8 mouse cellular contexts compared by ENCODE assay signal in the genomic region with DNA sequence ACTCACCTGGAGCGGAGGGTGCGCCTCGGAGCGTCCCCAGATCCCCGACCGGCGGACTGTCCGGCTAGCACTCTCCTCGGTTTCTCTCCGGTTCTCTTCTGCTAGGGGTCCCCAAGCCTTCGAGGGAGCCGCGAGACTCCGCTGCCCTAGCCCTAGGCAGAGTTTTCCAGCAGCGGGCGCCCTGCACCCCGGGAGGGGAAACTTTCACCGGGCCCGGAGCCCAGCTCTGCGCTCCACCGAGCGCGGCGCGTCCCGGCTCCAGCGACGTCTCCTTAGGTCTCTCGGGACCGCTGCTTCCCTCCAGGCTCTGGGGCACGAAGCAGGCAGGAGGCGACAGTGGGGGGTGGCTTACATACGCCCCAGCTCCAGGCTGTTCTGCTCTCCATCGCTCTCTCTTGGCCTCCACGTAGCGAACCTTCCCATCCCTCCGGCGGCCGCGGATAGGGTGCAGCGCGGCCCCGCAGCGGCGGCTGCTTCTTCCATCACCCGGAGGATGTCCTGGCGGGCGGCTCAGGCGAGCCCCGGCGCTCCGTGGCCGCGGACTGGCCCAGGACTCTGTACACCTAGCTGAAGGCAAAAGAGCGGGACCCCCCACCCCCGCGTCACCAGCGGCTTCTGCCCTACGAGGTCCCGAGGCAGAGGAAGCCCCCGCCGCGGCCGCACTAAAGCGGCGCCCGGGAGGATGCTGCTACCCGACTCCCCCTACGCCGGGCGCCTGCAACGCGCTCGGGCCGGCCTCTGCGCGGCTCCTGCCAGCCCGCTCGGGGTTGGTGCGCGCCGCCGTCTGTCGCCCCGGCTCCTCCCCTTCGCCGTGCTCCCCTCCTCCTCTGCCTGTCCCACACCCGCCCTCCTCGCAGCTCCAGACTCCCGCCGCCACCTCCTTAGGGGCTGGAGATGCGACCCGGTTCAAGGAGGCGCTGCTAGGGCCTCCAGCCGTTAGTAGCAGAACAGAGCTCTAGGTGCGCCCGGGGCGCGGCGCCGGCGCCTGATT. TPM values are rescaled to one million over a fixed set of nuclear protein-coding genes. Genes with fewer than 3 reads are reported as not detected.
DNase-seq lines count a peak whose midpoint lies in the region; ATAC-seq lines count a peak whose summit lies in the region.

A gene (minus strand): TSS at position 152 of the 991 bp plus-strand sequence.

- peak; percentile 97 for DNase-seq in Muller cell, postnatal 12 days (ENCODE audit: inconsistent ontology term)
- DNase-seq in cerebellum, adult 9-11 months: peak; percentile 81
- peak; percentile 81 to 87 for DNase-seq in frontal cortex, postnatal 14 days (ENCODE audit: low spot score in 2 of 2)
- DNase-seq in layer of hippocampus, postnatal 10 days (ENCODE audit: low spot score in 2 of 2): peak; percentile 89 to 96
- peak; percentile 86 for DNase-seq in ovary, postnatal 36 days (ENCODE audit: low spot score)
- peak; percentile 47 to 78 for DNase-seq in urinary bladder, adult 18-20 months (ENCODE audit: low spot score in 2 of 2)

- peak within 1 kb of the TSS; percentile 83 for H3K4me3 ChIP-seq in hindbrain, embryonic 12.5 days
- peak within 1 kb of the TSS; percentile 78 for H3K4me3 ChIP-seq in lung, embryonic 16.5 days (ENCODE audit: low read length)

- peak; percentile 96 for ATAC-seq in hindbrain, embryonic 12.5 days (ENCODE audit: low FRiP score)
- peak; percentile 95 for ATAC-seq in lung, embryonic 16.5 days (ENCODE audit: low read depth)

- H3K36me3 ChIP-seq in hindbrain, embryonic 12.5 days: no peaks in the 10 kb centered on the region
- H3K36me3 ChIP-seq in lung, embryonic 16.5 days (ENCODE audit: control insufficient read depth, insufficient read depth, low read length): no peaks in the 10 kb centered on the region; the same call in 1 of the 2 replicates

- H3K9ac ChIP-seq in hindbrain, embryonic 12.5 days: peak within 1 kb of the TSS; percentile 86
- H3K9ac ChIP-seq in lung, embryonic 16.5 days (ENCODE audit: low read length): peak within 1 kb of the TSS; percentile 73

- H3K27ac ChIP-seq in hindbrain, embryonic 12.5 days: peak within 1 kb of the TSS; percentile 86
- H3K27ac ChIP-seq in lung, embryonic 16.5 days (ENCODE audit: low read length): peak within 1 kb of the TSS; percentile 87

- under 1% methylated on average over 101 of the region's 102 CpGs for WGBS in hindbrain, embryonic 12.5 days
- WGBS in lung, embryonic 16.5 days: under 1% methylated on average over 74 of the region's 102 CpGs

- peak within 1 kb of the TSS; percentile 96 for H3K4me2 ChIP-seq in hindbrain, embryonic 12.5 days (replicated peaks)
- H3K4me2 ChIP-seq in lung, embryonic 16.5 days (ENCODE audit: low read depth, low read length): peak within 1 kb of the TSS; percentile 92

- H3K4me1 ChIP-seq in hindbrain, embryonic 12.5 days: peaks cover 16% of the 10 kb centered on the region
- H3K4me1 ChIP-seq in lung, embryonic 16.5 days (replicated peaks; ENCODE audit: control insufficient read depth, insufficient read depth, low read length): peaks cover 16% of the 10 kb centered on the region

- no peaks in the 10 kb centered on the region for H3K27me3 ChIP-seq in hindbrain, embryonic 12.5 days
- H3K27me3 ChIP-seq in lung, embryonic 16.5 days (ENCODE audit: control insufficient read depth, insufficient read depth, low read depth, low read length): peaks cover 22% of the 10 kb centered on the region

- H3K9me3 ChIP-seq in hindbrain, embryonic 12.5 days (replicated peaks): no peaks in the 10 kb centered on the region
- H3K9me3 ChIP-seq in lung, embryonic 16.5 days (ENCODE audit: control insufficient read depth, low read length): no peaks in the 10 kb centered on the region

RNA-seq across cellular contexts. Expression of the gene that starts here (rescaled TPM):
- 7.5 and 9.1 TPM in 2 replicates for polyA plus RNA-seq in hindbrain, embryonic 12.5 days (2016; fragmentation: Nextera tagmentation; extraction: Ambion mirVana)
- 100 to 1,000 TPM; 138 to 140 TPM for total RNA-seq in layer of hippocampus, postnatal 10 days (2021)
- 10.0 and 10.1 TPM in 2 replicates for polyA plus RNA-seq in lung, embryonic 16.5 days (2015; fragmentation: Nextera tagmentation; extraction: Ambion mirVana)

Comparison
In these comparisons a context has a peak if more than half of its experiments do, and no peak if none do; other contexts are left out.
1. Peak in every context shown above with its lines: DNase-seq, ATAC-seq, H3K4me3 ChIP-seq and H3K27ac ChIP-seq.